Mouse (Mus musculus) liver, embryonic 14.5 days (tissue): ENCODE data around the gene Txnl4b.

Source experiments
- CTCF ChIP-seq: IDR thresholded peaks from 2 replicates; pipeline ENCODE4 v1.5.1; 2016; ENCODE audit warnings: antibody characterized with exemption, low read depth, control low read depth
- EP300 ChIP-seq: IDR thresholded peaks from 2 replicates; pipeline ENCODE4 v1.6.1; 2016; ENCODE audit warnings: antibody characterized with exemption, low read depth

DNA sequence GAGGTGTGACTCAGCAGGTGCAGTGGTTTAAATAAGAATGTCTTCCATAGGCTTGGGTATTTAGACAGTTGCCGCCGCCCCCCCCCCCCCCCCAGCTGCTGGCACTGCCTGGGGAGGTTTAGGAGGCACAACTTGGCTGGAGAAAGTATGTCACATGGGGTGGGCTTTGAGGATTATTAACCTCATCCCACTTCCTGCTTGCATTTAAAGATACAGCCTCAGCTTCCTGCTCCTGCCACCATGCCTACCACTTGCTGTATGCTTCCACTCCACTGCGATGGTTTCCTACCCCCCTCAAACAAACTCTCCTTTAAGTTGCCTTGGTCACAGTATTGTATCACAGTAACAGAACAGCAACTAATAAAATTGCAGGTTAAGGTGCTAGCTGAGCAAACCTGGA is 21.6 kb upstream of the Txnl4b start:
- no peak for TF ChIP-seq CTCF
- TF ChIP-seq EP300, result no peak
